Mouse (Mus musculus) gastrocnemius, postnatal 14 days (tissue): ENCODE results near the gene Rpl19. TPM values are rescaled to one million over a fixed set of nuclear protein-coding genes. Genes with fewer than 3 reads are reported as not detected.
A peak's percentile ranks its signal among the peaks of the same experiment; 100 is the strongest.

Experiments
- DNase-seq: peaks from one replicate; pipeline ENCODE4 v3.0.0; 2021; ENCODE audit warnings: mixed read lengths
- intact Hi-C: fragments of 180-260 bp; cut with DNase I; formaldehyde crosslinking; loops from one replicate; pipeline ENCODE4 v1.15.1; 2025; ENCODE audit warnings: low total_unique reads
- total RNA-seq, 2 experiments: library from RNA; stranded (reverse); gene quantifications; 2 replicates each; pipeline ENCODE4 v1.2.3; 2021

Gene Rpl19
- total RNA-seq, 2 experiments from 2014 or later: 628 to 686 TPM

GRCm38 (mm10) chr11:98045596-98045995, 19.1 kb downstream of the Rpl19 start:
- no peak for DNase-seq
- intact Hi-C loops: no loop called here

GRCm38 (mm10) chr11:98046466-98046865, 20.0 kb downstream of the Rpl19 start:
- no peak for DNase-seq
- intact Hi-C loops: no loop called here

GRCm38 (mm10) chr11:98047745-98048144, 21.2 kb downstream of the Rpl19 start:
- DNase-seq: peak; percentile 71
- intact Hi-C loops: no loop called here

GRCm38 (mm10) chr11:98049672-98050519, 23.4 kb downstream of the Rpl19 start:
- intact Hi-C loops: no loop called here
- DNase-seq: no peak

- intact Hi-C loops: no loop called here
- DNase-seq: no peak
Observed at GRCm38 (mm10) chr11:98050520-98050815, 24.0 kb downstream of the Rpl19 start.

GRCm38 (mm10) chr11:98050940-98051339, 24.4 kb downstream of the Rpl19 start:
- intact Hi-C loops: no loop called here
- no peak for DNase-seq

GRCm38 (mm10) chr11:98051611-98052128, 25.2 kb downstream of the Rpl19 start:
- no peak for DNase-seq
- intact Hi-C loops: no loop called here

GRCm38 (mm10) chr11:98052129-98052988, 25.8 kb downstream of the Rpl19 start:
- DNase-seq: no peak
- intact Hi-C loops: no loop called here

GRCm38 (mm10) chr11:98052989-98053834, 26.7 kb downstream of the Rpl19 start, which contains the start of gene Stac2:
TSS of gene Stac2 (minus strand) at chr11:98053462.
- intact Hi-C loops: no loop called here
- peak; percentile 75 for DNase-seq

- DNase-seq: no peak
- intact Hi-C loops: no loop called here
Observed at GRCm38 (mm10) chr11:98057466-98057865, 31.0 kb downstream of the Rpl19 start.

- intact Hi-C loops: no loop called here
- DNase-seq: no peak
Observed at GRCm38 (mm10) chr11:98057998-98058397, 31.5 kb downstream of the Rpl19 start.

- intact Hi-C loops: no loop called here
- peak; percentile 41 for DNase-seq
Observed at GRCm38 (mm10) chr11:98059662-98060061, 33.2 kb downstream of the Rpl19 start.

GRCm38 (mm10) chr11:98060104-98060692, 33.7 kb downstream of the Rpl19 start:
- intact Hi-C loops: no loop called here
- no peak for DNase-seq

- no peak for DNase-seq
- intact Hi-C loops: no loop called here
Observed at GRCm38 (mm10) chr11:98061441-98061840, 34.9 kb downstream of the Rpl19 start.

GRCm38 (mm10) chr11:98061904-98062562, 35.5 kb downstream of the Rpl19 start:
- intact Hi-C loops: no loop called here

GRCm38 (mm10) chr11:98066201-98066600, 39.7 kb downstream of the Rpl19 start:
- DNase-seq: no peak
- intact Hi-C loops: no loop called here

More at GRCm38 (mm10) chr11:98061904-98062562, 35.5 kb downstream of the Rpl19 start:
- DNase-seq: no peak

- intact Hi-C loops: no loop called here
- DNase-seq: no peak
Observed at GRCm38 (mm10) chr11:98067255-98067654, 40.7 kb downstream of the Rpl19 start.

GRCm38 (mm10) chr11:98073442-98073841, 46.9 kb downstream of the Rpl19 start:
- intact Hi-C loops: loop anchor here (10.0 kb wide), 1 partner anchor 179 kb away; no protein-coding TSS in a partner anchor
- DNase-seq: no peak
